Mouse (Mus musculus): Measurements from ENCODE around the gene Pla2g2d. TPM values are rescaled to one million over a fixed set of nuclear protein-coding genes. Genes with fewer than 3 reads are reported as not detected.
"Not testable (repeated sequence)": the region's sequence is repeated elsewhere in the genome, so short reads cannot be mapped to it uniquely, and the experiment has no call there.

Pla2g2d gene
- total and polyA plus RNA-seq, 2 experiments from 2014 or later = 0.31 to 0.71 TPM

DNA sequence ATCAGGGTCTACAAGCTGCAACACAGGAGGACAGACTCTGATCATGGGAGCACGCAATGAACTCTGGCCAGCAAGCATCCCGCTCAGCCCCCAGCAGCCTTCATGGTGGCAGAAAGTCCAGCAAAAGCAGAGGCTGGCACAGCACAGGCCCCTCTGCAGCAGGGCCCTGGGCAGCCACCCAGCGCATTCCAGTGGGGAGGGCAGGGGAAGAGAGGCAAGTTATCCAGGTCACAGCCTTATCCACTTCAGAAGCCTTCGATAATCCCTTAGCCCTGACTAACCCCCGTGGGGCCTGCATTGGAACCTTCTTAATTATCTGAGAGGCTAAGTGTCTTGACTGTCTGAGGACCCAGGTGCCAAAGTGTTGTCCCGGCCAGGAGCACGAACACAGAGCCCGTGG lies 43.6 kb downstream of the Pla2g2d start:
- Histone ChIP-seq H3K9me3 (ENCODE audit: low read length) (no peaks in the 10 kb centered on the region), H3K4me2 (ENCODE audit: low read depth, low read length) (no peak overlapping the region), H3K4me3 (ENCODE audit: low read length) (no peak overlapping the region), H3K27me3 (ENCODE audit: insufficient read depth, low read length) (no peaks in the 10 kb centered on the region), H3K27ac (no peak overlapping the region), H3K9ac (replicated peaks; ENCODE audit: low read length) (no peak overlapping the region), H3K4me1 (ENCODE audit: insufficient read depth, low read length) (no peaks in the 10 kb centered on the region), H3K36me3 (ENCODE audit: insufficient read depth, low read length) (no peaks in the 10 kb centered on the region)
- peak; percentile 49 for DNase-seq (ENCODE audit: low spot score)
- TF ChIP-seq CTCF (IDR thresholded peaks at IDR 0.05; ENCODE audit: low read depth) = no peak
- ATAC-seq = peak; percentile 66; the same call in 1 of the 2 replicates
- WGBS = 31% methylated on average over 8 of the region's 8 CpGs

DNA sequence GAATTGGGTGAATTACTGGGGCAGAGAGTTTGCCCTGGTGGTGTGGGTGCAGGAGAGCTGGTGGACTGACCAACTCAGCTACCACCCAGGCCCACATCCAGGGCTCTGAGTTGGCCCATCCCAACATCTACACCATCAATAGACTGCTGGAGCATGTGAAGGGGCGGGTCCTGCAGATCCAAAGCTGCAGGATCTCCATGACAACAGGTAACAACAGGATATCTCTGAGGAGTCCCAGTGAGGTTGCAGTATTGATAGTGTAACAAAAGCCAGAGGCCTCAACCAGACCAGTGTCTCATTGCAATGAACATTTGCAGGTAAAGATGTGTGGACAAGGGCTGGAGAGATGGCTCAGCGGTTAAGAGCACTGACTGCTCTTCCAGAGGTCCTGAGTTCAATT lies 45.5 kb downstream of the Pla2g2d start:
- TF ChIP-seq CTCF (IDR thresholded peaks at IDR 0.05; ENCODE audit: low read depth) = no peak
- ATAC-seq (no peak), DNase-seq (ENCODE audit: low spot score) (no peak)
- no peak overlapping the region for H3K4me2 ChIP-seq (ENCODE audit: low read depth, low read length)
- no peak overlapping the region for H3K9ac ChIP-seq (replicated peaks; ENCODE audit: low read length)
- no peaks in the 10 kb centered on the region for H3K4me1 ChIP-seq (ENCODE audit: insufficient read depth, low read length)
- H3K27me3 ChIP-seq (ENCODE audit: insufficient read depth, low read length) = no peaks in the 10 kb centered on the region
- no peaks in the 10 kb centered on the region for H3K36me3 ChIP-seq (ENCODE audit: insufficient read depth, low read length)
- no peak overlapping the region for H3K4me3 ChIP-seq (ENCODE audit: low read length)
- WGBS = 78% methylated on average over 2 of the region's 2 CpGs
- no peak overlapping the region for H3K27ac ChIP-seq
- H3K9me3 ChIP-seq (ENCODE audit: low read length) = no peaks in the 10 kb centered on the region

DNA sequence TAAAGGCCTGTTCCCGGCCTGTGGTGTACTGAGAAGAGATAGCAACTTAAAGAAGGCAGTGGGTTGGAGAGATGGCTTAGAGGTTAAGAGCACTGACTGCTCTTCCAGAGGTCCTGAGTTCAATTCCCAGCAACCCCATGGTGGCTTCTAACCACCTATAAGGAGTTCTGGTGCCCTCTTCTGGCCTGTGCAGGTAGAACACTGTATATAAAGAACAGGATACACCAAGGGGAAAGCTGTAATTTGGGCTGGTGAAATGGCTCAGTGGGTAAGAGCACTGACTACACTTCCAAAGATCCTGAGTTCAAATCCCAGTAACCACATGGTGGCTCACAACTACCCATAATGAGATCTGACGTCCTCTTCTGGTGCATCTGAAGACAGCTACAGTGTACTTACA lies 48.6 kb downstream of the Pla2g2d start:
- H3K36me3 ChIP-seq (ENCODE audit: insufficient read depth, low read length); H3K4me2 ChIP-seq (ENCODE audit: low read depth, low read length); H3K9me3 ChIP-seq (ENCODE audit: low read length); H3K4me1 ChIP-seq (ENCODE audit: insufficient read depth, low read length); DNase-seq (ENCODE audit: low spot score); ATAC-seq; H3K9ac ChIP-seq (replicated peaks; ENCODE audit: low read length); H3K27ac ChIP-seq; H3K4me3 ChIP-seq (ENCODE audit: low read length); H3K27me3 ChIP-seq (ENCODE audit: insufficient read depth, low read length): not testable (repeated sequence)
- 83% methylated on average over 2 of the region's 2 CpGs for WGBS

DNA sequence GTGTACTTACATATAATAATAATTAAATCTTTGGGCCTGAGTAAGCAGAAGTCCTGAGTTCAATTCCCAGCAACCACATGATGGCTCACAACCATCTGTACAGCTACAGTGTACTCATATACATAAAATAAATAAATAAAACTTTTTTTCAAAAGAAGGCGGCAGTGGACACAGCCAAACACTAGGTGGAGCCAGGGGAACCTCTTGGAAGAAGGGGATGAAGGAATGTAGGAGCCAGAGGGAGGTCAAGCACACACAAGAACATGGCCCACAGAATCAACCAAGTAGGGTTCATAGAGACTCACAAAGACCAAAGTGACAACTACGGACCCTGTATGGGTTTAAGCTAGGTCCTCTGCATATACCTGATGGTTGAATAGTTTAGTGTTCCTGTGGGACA lies 49.1 kb downstream of the Pla2g2d start:
- WGBS = 90% methylated on average over 2 of the region's 2 CpGs
- DNase-seq (ENCODE audit: low spot score) (no peak), ATAC-seq (no peak)
- peak; percentile 32; the same call in 1 of the 2 replicates for TF ChIP-seq CTCF (IDR thresholded peaks at IDR 0.05; ENCODE audit: low read depth)
- H3K4me2 ChIP-seq (ENCODE audit: low read depth, low read length) = no peak overlapping the region
- no peaks in the 10 kb centered on the region for H3K9me3 ChIP-seq (ENCODE audit: low read length)
- no peak overlapping the region for H3K4me3 ChIP-seq (ENCODE audit: low read length)
- no peak overlapping the region for H3K9ac ChIP-seq (replicated peaks; ENCODE audit: low read length)
- H3K27ac ChIP-seq = no peak overlapping the region
- no peaks in the 10 kb centered on the region for H3K36me3 ChIP-seq (ENCODE audit: insufficient read depth, low read length)
- H3K27me3 ChIP-seq (ENCODE audit: insufficient read depth, low read length) = no peaks in the 10 kb centered on the region
- H3K4me1 ChIP-seq (ENCODE audit: insufficient read depth, low read length) = no peaks in the 10 kb centered on the region

DNA sequence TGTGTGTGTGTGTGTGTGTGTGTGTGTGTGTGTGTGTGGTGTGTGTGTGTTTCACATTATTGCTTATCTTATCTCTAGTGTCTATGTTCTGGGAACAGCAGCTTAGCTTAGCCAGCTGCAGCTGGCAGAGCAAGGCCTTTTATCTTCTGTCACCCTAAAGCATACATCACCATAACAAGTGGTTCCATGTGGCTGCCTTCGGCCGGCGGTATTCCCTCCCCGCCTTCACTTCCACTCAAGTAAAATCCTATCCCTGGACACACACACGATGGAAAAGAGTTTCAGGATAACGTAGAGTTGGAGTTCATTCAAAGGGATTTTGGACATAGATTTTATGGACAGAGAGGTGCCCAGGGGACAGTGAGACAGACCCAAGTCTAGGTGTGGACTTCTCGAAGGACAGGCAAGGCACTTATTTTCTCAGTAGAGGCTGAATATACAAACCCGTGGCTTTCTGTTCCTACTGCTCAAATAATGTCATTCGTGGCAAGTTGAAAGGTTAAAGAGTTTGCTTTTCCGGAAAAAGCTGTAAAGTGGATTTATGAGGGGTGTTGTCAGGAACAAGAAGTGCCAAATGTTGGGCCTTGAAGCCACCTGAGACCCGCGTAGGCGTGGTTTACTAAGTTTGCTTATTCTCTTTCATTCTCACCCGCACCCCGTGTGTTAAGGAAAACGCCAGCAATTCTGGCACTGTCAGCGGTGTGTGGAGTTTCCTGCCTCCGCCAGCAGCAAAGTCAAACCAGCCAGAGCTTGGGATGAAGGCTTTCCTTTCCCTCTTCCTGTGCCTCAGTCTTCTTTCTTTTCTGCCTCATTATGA lies 50.4 kb downstream of the Pla2g2d start:
- Histone ChIP-seq H3K27me3 (ENCODE audit: insufficient read depth, low read length) (no peaks in the 10 kb centered on the region), H3K36me3 (ENCODE audit: insufficient read depth, low read length) (no peaks in the 10 kb centered on the region), H3K9ac (replicated peaks; ENCODE audit: low read length) (no peak overlapping the region), H3K4me2 (ENCODE audit: low read depth, low read length) (no peak overlapping the region), H3K4me1 (ENCODE audit: insufficient read depth, low read length) (no peaks in the 10 kb centered on the region), H3K27ac (no peak overlapping the region), H3K9me3 (ENCODE audit: low read length) (no peaks in the 10 kb centered on the region), H3K4me3 (ENCODE audit: low read length) (no peak overlapping the region)
- no peak for TF ChIP-seq CTCF (IDR thresholded peaks at IDR 0.05; ENCODE audit: low read depth)
- 63% methylated on average over 18 of the region's 18 CpGs for WGBS
- no peak for ATAC-seq
- no peak for DNase-seq (ENCODE audit: low spot score)

DNA sequence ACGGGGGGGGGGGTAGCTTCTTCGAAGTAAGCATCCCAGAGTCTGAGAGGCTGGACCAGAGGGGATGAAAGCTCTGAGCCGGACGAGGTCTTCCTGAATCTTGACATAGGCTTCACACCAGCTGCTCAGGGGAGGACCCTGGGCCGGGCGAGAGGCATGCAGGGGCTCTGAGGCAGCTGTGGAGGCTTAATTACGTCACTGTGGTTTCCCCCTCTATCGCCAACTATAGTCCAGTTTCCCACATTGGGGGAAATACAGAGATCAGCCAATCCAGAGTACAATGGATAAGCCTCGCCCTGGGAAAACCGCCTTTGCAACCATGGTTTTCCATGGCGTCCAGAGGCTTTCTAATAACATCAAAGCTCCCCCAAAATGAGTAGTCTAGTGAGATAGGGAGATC lies 51.6 kb downstream of the Pla2g2d start:
- H3K9me3 ChIP-seq (ENCODE audit: low read length) = no peaks in the 10 kb centered on the region
- no peak for DNase-seq (ENCODE audit: low spot score)
- ATAC-seq = no peak
- H3K4me1 ChIP-seq (ENCODE audit: insufficient read depth, low read length) = no peaks in the 10 kb centered on the region
- H3K4me2 ChIP-seq (ENCODE audit: low read depth, low read length) = no peak overlapping the region
- WGBS = 70% methylated on average over 11 of the region's 11 CpGs
- no peaks in the 10 kb centered on the region for H3K27me3 ChIP-seq (ENCODE audit: insufficient read depth, low read length)
- no peaks in the 10 kb centered on the region for H3K36me3 ChIP-seq (ENCODE audit: insufficient read depth, low read length)
- no peak for TF ChIP-seq CTCF (IDR thresholded peaks at IDR 0.05; ENCODE audit: low read depth)
- H3K27ac ChIP-seq = no peak overlapping the region
- no peak overlapping the region for H3K9ac ChIP-seq (replicated peaks; ENCODE audit: low read length)
- no peak overlapping the region for H3K4me3 ChIP-seq (ENCODE audit: low read length)

Other genes with a start within 250 kb of the Pla2g2d start
- 8.0 and 9.0 TPM in 2 replicates for gene Vwa5b1, start 139.9 kb upstream of the Pla2g2d start, total RNA-seq (2014; rRNA removed)
- gene Vwa5b1, start 139.9 kb upstream of the Pla2g2d start, polyA plus RNA-seq (2015; fragmentation: Nextera tagmentation; extraction: Ambion mirVana) = 2.3 and 2.7 TPM in 2 replicates
- gene Pla2g2c, start 50.9 kb upstream of the Pla2g2d start, total RNA-seq (2014; rRNA removed) = 0.26 and 1.5 TPM in 2 replicates
- gene Pla2g2c, start 50.9 kb upstream of the Pla2g2d start, polyA plus RNA-seq (2015; fragmentation: Nextera tagmentation; extraction: Ambion mirVana) = 0.82 and 0.93 TPM in 2 replicates
- gene Ubxn10, start 38.6 kb upstream of the Pla2g2d start, total RNA-seq (2014; rRNA removed) = 6.9 and 8.9 TPM in 2 replicates
- 3.1 and 3.3 TPM in 2 replicates for gene Ubxn10, start 38.6 kb upstream of the Pla2g2d start, polyA plus RNA-seq (2015; fragmentation: Nextera tagmentation; extraction: Ambion mirVana)
- gene Pla2g2f, start 18.1 kb upstream of the Pla2g2d start, total RNA-seq (2014; rRNA removed) = not detected in 2 replicates
- 0.09 and 0.11 TPM in 2 replicates for gene Pla2g2f, start 18.1 kb upstream of the Pla2g2d start, polyA plus RNA-seq (2015; fragmentation: Nextera tagmentation; extraction: Ambion mirVana)
- 0.94 TPM in 1 of 2 replicates, not detected in the other for gene Pla2g5, start 87.7 kb downstream of the Pla2g2d start, total RNA-seq (2014; rRNA removed)
- gene Pla2g5, start 87.7 kb downstream of the Pla2g2d start, polyA plus RNA-seq (2015; fragmentation: Nextera tagmentation; extraction: Ambion mirVana) = 1.1 and 1.9 TPM in 2 replicates
- gene Gm13030, start 98.2 kb downstream of the Pla2g2d start, total RNA-seq (2014; rRNA removed) = not detected in 2 replicates
- not detected in 2 replicates for gene Gm13030, start 98.2 kb downstream of the Pla2g2d start, polyA plus RNA-seq (2015; fragmentation: Nextera tagmentation; extraction: Ambion mirVana)
- not detected in 2 replicates for gene Pla2g2e, start 102.2 kb downstream of the Pla2g2d start, total RNA-seq (2014; rRNA removed)
- not detected in 2 replicates for gene Pla2g2e, start 102.2 kb downstream of the Pla2g2d start, polyA plus RNA-seq (2015; fragmentation: Nextera tagmentation; extraction: Ambion mirVana)
- gene Otud3, start 138.2 kb downstream of the Pla2g2d start, total RNA-seq (2014; rRNA removed) = 4.6 and 6.8 TPM in 2 replicates
- 3.8 and 3.9 TPM in 2 replicates for gene Otud3, start 138.2 kb downstream of the Pla2g2d start, polyA plus RNA-seq (2015; fragmentation: Nextera tagmentation; extraction: Ambion mirVana)
- not detected in 2 replicates for gene Rnf186, start 191.4 kb downstream of the Pla2g2d start, total RNA-seq (2014; rRNA removed)
- gene Rnf186, start 191.4 kb downstream of the Pla2g2d start, polyA plus RNA-seq (2015; fragmentation: Nextera tagmentation; extraction: Ambion mirVana) = not detected in 2 replicates
- 2.8 and 4.0 TPM in 2 replicates for gene Tmco4, start 197.2 kb downstream of the Pla2g2d start, total RNA-seq (2014; rRNA removed)
- gene Tmco4, start 197.2 kb downstream of the Pla2g2d start, polyA plus RNA-seq (2015; fragmentation: Nextera tagmentation; extraction: Ambion mirVana) = 1.5 and 2.0 TPM in 2 replicates

Data from hindbrain, postnatal 0 days (tissue).